Mouse (Mus musculus): ENCODE data around the gene Dusp28.

- TF ChIP-seq CTCF (IDR thresholded peaks at IDR 0.05; ENCODE audit: low read depth, low read length) (no peak), POLR2A (IDR thresholded peaks at IDR 0.05; ENCODE audit: insufficient read depth, low read length) (no peak)
These were observed 13.0 kb downstream of the Dusp28 start for GRCm38 (mm10) chr1:92919775-92920174.
